Mouse (Mus musculus): ENCODE results near the gene Cfap161. TPM values are rescaled to one million over a fixed set of nuclear protein-coding genes. Genes with fewer than 3 reads are reported as not detected.

The Cfap161 gene
- polyA plus RNA-seq, 1 experiment, result 0.08 TPM

GRCm38 (mm10) chr7:83811461-83811860 lies 16.8 kb upstream of the Cfap161 start:
- no peak for TF ChIP-seq CEBPB (IDR thresholded peaks at IDR 0.05; ENCODE audit: insufficient read depth, poor library complexity, severe bottlenecking)
- no peak for TF ChIP-seq MAX (IDR thresholded peaks at IDR 0.05; ENCODE audit: low read depth)
- no peak for TF ChIP-seq SRF (IDR thresholded peaks at IDR 0.05; ENCODE audit: control insufficient read depth, insufficient read length, low read depth)
- TF ChIP-seq REST (IDR thresholded peaks at IDR 0.05; ENCODE audit: insufficient read depth, insufficient read length), result no peak
- TF ChIP-seq E2F4 (IDR thresholded peaks at IDR 0.05; ENCODE audit: insufficient read depth), result no peak
- TF ChIP-seq TCF12 (IDR thresholded peaks at IDR 0.05; ENCODE audit: insufficient read depth, poor library complexity, severe bottlenecking), result no peak
- no peak for TF ChIP-seq POLR2A (IDR thresholded peaks at IDR 0.05; ENCODE audit: insufficient read length, low read depth)
- Histone ChIP-seq H3K79me2 (ENCODE audit: control insufficient read depth, insufficient read depth) (no peaks in the 10 kb centered on the region), H3ac (ENCODE audit: control insufficient read depth, insufficient read length) (no peak overlapping the region), H3K27me3 (ENCODE audit: control insufficient read depth, insufficient read depth, insufficient read length) (no peaks in the 10 kb centered on the region), H3K4me2 (ENCODE audit: low read depth) (no peak overlapping the region), H3K4me3 (no peak overlapping the region), H3K36me3 (ENCODE audit: control insufficient read depth, insufficient read depth) (no peaks in the 10 kb centered on the region)

GRCm38 (mm10) chr7:83810141-83811100 lies 15.7 kb upstream of the Cfap161 start:
- TF ChIP-seq POLR2AphosphoS2 (IDR thresholded peaks at IDR 0.05; ENCODE audit: insufficient read length, low read depth) (no peak), TCF12 (IDR thresholded peaks at IDR 0.05; ENCODE audit: insufficient read depth, poor library complexity, severe bottlenecking) (no peak), CEBPB (IDR thresholded peaks at IDR 0.05; ENCODE audit: insufficient read depth, poor library complexity, severe bottlenecking) (no peak), MYOD1 (IDR thresholded peaks at IDR 0.05; ENCODE audit: control insufficient read depth in 1 of 3, insufficient read length in 2 of 3, low read depth in 2 of 3) (no peak), MAX (IDR thresholded peaks at IDR 0.05; ENCODE audit: low read depth) (no peak), TCF3 (IDR thresholded peaks at IDR 0.05; ENCODE audit: insufficient read length, low read depth) (no peak)
- no peaks in the 10 kb centered on the region for H3K36me3 ChIP-seq (ENCODE audit: control insufficient read depth, insufficient read depth)
- H3K27me3 ChIP-seq (ENCODE audit: control insufficient read depth, insufficient read depth, insufficient read length), result no peaks in the 10 kb centered on the region
- H3ac ChIP-seq (ENCODE audit: control insufficient read depth, insufficient read length), result no peak overlapping the region
- no peak overlapping the region for H3K4me3 ChIP-seq
- H3K79me2 ChIP-seq (ENCODE audit: control insufficient read depth, insufficient read depth), result no peaks in the 10 kb centered on the region
- no peak overlapping the region for H3K4me2 ChIP-seq (ENCODE audit: low read depth)

- H3ac ChIP-seq (ENCODE audit: control insufficient read depth, insufficient read length), result no peak overlapping the region
- no peaks in the 10 kb centered on the region for H3K27me3 ChIP-seq (ENCODE audit: control insufficient read depth, insufficient read depth, insufficient read length)
- H3K4me2 ChIP-seq (ENCODE audit: low read depth), result no peak overlapping the region
- H3K36me3 ChIP-seq (ENCODE audit: control insufficient read depth, insufficient read depth), result no peaks in the 10 kb centered on the region
- TF ChIP-seq REST (IDR thresholded peaks at IDR 0.05; ENCODE audit: insufficient read depth, insufficient read length) (no peak), POLR2A (IDR thresholded peaks at IDR 0.05; ENCODE audit: insufficient read length, low read depth) (no peak), POLR2AphosphoS2 (IDR thresholded peaks at IDR 0.05; ENCODE audit: insufficient read length, low read depth) (no peak), MYOG (IDR thresholded peaks at IDR 0.05; ENCODE audit: control insufficient read depth in 1 of 3, insufficient read depth in 1 of 3, insufficient read length in 2 of 3, low read depth in 2 of 3) (no peak), SRF (IDR thresholded peaks at IDR 0.05; ENCODE audit: control insufficient read depth, insufficient read length, low read depth) (no peak), E2F4 (IDR thresholded peaks at IDR 0.05; ENCODE audit: insufficient read depth) (no peak), TCF3 (IDR thresholded peaks at IDR 0.05; ENCODE audit: insufficient read length, low read depth) (no peak), MYOD1 (IDR thresholded peaks at IDR 0.05; ENCODE audit: control insufficient read depth in 1 of 3, insufficient read length in 2 of 3, low read depth in 2 of 3) (no peak), MAX (IDR thresholded peaks at IDR 0.05; ENCODE audit: low read depth) (no peak), TCF12 (IDR thresholded peaks at IDR 0.05; ENCODE audit: insufficient read depth, poor library complexity, severe bottlenecking) (no peak), CEBPB (IDR thresholded peaks at IDR 0.05; ENCODE audit: insufficient read depth, poor library complexity, severe bottlenecking) (no peak), USF1 (IDR thresholded peaks at IDR 0.05; ENCODE audit: low read depth) (no peak)
- no peaks in the 10 kb centered on the region for H3K79me2 ChIP-seq (ENCODE audit: control insufficient read depth, insufficient read depth)
- no peak overlapping the region for H3K4me3 ChIP-seq
Observed at GRCm38 (mm10) chr7:83809715-83810114, 15.0 kb upstream of the Cfap161 start.

- no peak overlapping the region for H3K4me2 ChIP-seq (ENCODE audit: low read depth)
- H3K4me3 ChIP-seq, result no peak overlapping the region
- H3K36me3 ChIP-seq (ENCODE audit: control insufficient read depth, insufficient read depth), result no peaks in the 10 kb centered on the region
- H3ac ChIP-seq (ENCODE audit: control insufficient read depth, insufficient read length), result no peak overlapping the region
- no peaks in the 10 kb centered on the region for H3K79me2 ChIP-seq (ENCODE audit: control insufficient read depth, insufficient read depth)
- peak in 1 of 3 experiments; percentile 7 for TF ChIP-seq MYOD1 (IDR thresholded peaks at IDR 0.05; ENCODE audit: control insufficient read depth in 1 of 3, insufficient read length in 2 of 3, low read depth in 2 of 3)
- TF ChIP-seq REST (IDR thresholded peaks at IDR 0.05; ENCODE audit: insufficient read depth, insufficient read length), result no peak
- no peaks in the 10 kb centered on the region for H3K27me3 ChIP-seq (ENCODE audit: control insufficient read depth, insufficient read depth, insufficient read length)
Observed at GRCm38 (mm10) chr7:83809060-83809459, 14.4 kb upstream of the Cfap161 start.

GRCm38 (mm10) chr7:83806934-83807333 lies 12.3 kb upstream of the Cfap161 start:
- Histone ChIP-seq H3K79me2 (ENCODE audit: control insufficient read depth, insufficient read depth) (no peaks in the 10 kb centered on the region), H3K4me2 (ENCODE audit: low read depth) (peak overlapping the region; percentile 20), H3ac (ENCODE audit: control insufficient read depth, insufficient read length) (no peak overlapping the region), H3K36me3 (ENCODE audit: control insufficient read depth, insufficient read depth) (no peaks in the 10 kb centered on the region), H3K4me3 (no peak overlapping the region), H3K27me3 (ENCODE audit: control insufficient read depth, insufficient read depth, insufficient read length) (no peaks in the 10 kb centered on the region)
- TF ChIP-seq MYOG (IDR thresholded peaks at IDR 0.05; ENCODE audit: control insufficient read depth in 1 of 3, insufficient read depth in 1 of 3, insufficient read length in 2 of 3, low read depth in 2 of 3) (peak in 1 of 3 experiments; percentile 15), MYOD1 (IDR thresholded peaks at IDR 0.05; ENCODE audit: control insufficient read depth in 1 of 3, insufficient read length in 2 of 3, low read depth in 2 of 3) (peak; percentile 1 to 86 (median 83)), CEBPB (IDR thresholded peaks at IDR 0.05; ENCODE audit: insufficient read depth, poor library complexity, severe bottlenecking) (no peak), TCF3 (IDR thresholded peaks at IDR 0.05; ENCODE audit: insufficient read length, low read depth) (no peak), E2F4 (IDR thresholded peaks at IDR 0.05; ENCODE audit: insufficient read depth) (no peak)

All from myocyte (in vitro differentiated cells).